Mouse (Mus musculus) CH12.LX (cell line): ENCODE measurements around the gene Qser1.

Source experiments
- BHLHE40 ChIP-seq: IDR thresholded peaks from 2 replicates; pipeline ENCODE4 v1.6.1; 2011; ENCODE audit warnings: mild to moderate bottlenecking, low read depth, low read length, improper control_type of control experiment
- CHD2 ChIP-seq: IDR thresholded peaks from 2 replicates; pipeline ENCODE4 v1.6.1; 2011; ENCODE audit warnings: low read length, improper control_type of control experiment
- CTCF ChIP-seq, 2 experiments: IDR thresholded peaks in 1 of 2; conservative IDR thresholded peaks in 1 of 2; 2 replicates each; pipeline ENCODE4 v1.5.1; 2011 to 2012; ENCODE audit warnings: low read depth in 2 of 2, low read length in 2 of 2, improper control_type of control experiment in 1 of 2, inconsistent platforms in 1 of 2, mild to moderate bottlenecking in 1 of 2, moderate library complexity in 1 of 2
- EP300 ChIP-seq: IDR thresholded peaks from 2 replicates; pipeline ENCODE4 v1.6.1; 2011; ENCODE audit warnings: low read length, improper control_type of control experiment
- POLR2A ChIP-seq: IDR thresholded peaks from 2 replicates; pipeline ENCODE4 v1.6.1; 2011; ENCODE audit warnings: low read depth, mild to moderate bottlenecking, improper control_type of control experiment, low read length
- RAD21 ChIP-seq: IDR thresholded peaks from 2 replicates; pipeline ENCODE4 v1.6.1; 2011; ENCODE audit warnings: low read depth, mild to moderate bottlenecking, low read length, improper control_type of control experiment, moderate library complexity
- USF1 ChIP-seq: IDR thresholded peaks from 2 replicates; pipeline ENCODE4 v1.6.1; 2014; ENCODE audit warnings: low read depth, mild to moderate bottlenecking, inconsistent platforms, low read length, improper control_type of control experiment

- TF ChIP-seq POLR2A (peak; percentile 74; the same call in 1 of the 2 replicates), CTCF (conservative IDR thresholded peaks at IDR 0.05 in 1 of 2, IDR thresholded peaks at IDR 0.05 in 1 of 2; ENCODE audit: low read depth in 2 of 2, low read length in 2 of 2) (peak in 1 of 2 experiments; percentile 49; a peak in 1 of 4 replicates), BHLHE40 (no peak), USF1 (no peak), CHD2 (no peak; the same call in 1 of the 2 replicates), RAD21 (no peak), EP300 (no peak)
Measured at GRCm38 (mm10) chr2:104816866-104817439, 393 bp upstream of the Qser1 start.
